Mouse (Mus musculus): ENCODE measurements at regions not wholly inside any gene's neighbourhood (a gene's known extent, or its start where the extent isn't known, plus 50 kb on each side); places are given as distances from the start of the nearest gene placed in this dataset.

GRCm38 (mm10) chr9:43469215-43469614 lies 158.6 kb downstream of the Trim29 start:
- no peak for TF ChIP-seq CTCF (conservative IDR thresholded peaks at IDR 0.05; ENCODE audit: insufficient read depth, insufficient read length, low read depth, low read length)
- TF ChIP-seq POLR2A (IDR thresholded peaks at IDR 0.05; ENCODE audit: low read depth, low read length) = no peak

Data from kidney, adult 2 months (tissue).